Mouse (Mus musculus): ENCODE data around the gene Mgarp.
A peak's percentile ranks its signal among the peaks of the same experiment; 100 is the strongest.
"Not testable (repeated sequence)": the region's sequence is repeated elsewhere in the genome, so short reads cannot be mapped to it uniquely, and the experiment has no call there.

The Mgarp gene

DNA sequence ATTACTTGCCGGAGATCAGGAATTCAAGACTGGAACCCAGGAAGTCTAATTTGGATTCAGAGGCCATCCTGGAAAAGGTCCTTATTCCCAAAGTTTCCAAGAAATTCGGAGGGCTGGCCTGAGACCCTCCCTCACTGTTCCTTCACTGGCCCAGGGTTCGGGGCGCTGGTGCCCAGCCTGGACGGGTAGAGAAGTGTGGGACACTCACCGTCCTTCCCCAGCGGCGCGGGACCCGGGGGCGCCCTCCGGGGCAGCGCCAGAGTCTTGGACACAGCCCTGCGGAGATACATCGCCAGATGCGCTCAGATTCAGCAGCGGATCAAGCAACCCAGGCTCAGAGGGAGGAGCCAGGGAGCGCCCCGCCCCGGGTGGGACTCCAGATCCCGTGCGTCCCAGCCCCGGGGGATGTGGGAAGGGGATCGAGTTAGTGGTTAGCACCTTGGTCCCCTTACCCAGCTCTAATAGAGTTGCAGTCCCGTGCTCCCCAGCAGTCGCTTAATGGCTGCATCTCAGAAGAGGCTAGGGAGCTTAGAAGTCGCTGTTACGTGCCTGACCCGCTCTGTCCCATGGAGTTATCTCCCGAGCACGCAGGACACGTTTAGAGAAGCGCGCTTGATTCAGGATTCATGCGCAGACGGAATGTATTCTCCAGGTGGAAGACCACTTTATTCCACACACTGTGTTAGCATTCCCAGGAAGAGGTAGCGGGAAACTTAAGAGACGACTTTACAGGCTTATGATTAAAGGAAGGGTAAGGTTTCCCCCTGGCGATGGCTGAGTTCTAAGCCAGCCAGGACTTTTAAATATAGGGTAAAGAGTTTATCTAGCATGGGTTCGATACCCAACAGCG lies at the start of gene Mgarp:
Mgarp (minus strand) TSS at position 520 of the 850 bp plus-strand sequence.
- no peak for DNase-seq (ENCODE audit: low spot score in 2 of 2)

- DNase-seq (ENCODE audit: low spot score in 2 of 2) = no peak
Observed at GRCm38 (mm10) chr3:51434871-51435595, 38.5 kb upstream of the Mgarp start.

- DNase-seq (ENCODE audit: low spot score in 2 of 2) = not testable (repeated sequence)
Observed at GRCm38 (mm10) chr3:51434364-51434763, 37.8 kb upstream of the Mgarp start.

GRCm38 (mm10) chr3:51425394-51425793 lies 28.9 kb upstream of the Mgarp start:
- DNase-seq (ENCODE audit: low spot score in 2 of 2) = no peak

- DNase-seq (ENCODE audit: low spot score in 2 of 2) = no peak
Observed at GRCm38 (mm10) chr3:51421921-51422320, 25.4 kb upstream of the Mgarp start.

DNA sequence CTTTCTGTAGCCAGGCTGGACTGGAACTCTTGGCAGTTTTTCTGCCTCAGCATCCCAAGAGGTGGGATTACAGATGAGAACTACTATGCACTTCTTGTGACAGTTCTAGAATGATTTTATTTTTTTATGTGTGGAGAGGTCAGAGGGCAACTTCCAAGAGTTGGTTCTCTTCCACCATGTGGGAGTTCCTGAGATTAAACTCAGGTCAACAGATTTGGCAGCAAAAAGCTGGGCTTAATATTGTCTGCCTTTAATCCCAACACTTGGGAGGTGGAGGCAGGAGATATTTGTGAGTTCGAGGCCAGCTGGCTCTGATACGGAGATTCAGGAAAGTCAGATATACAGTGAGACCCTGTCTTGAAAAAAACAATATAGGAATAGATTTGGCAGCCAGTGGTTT lies 21.4 kb upstream of the Mgarp start:
- no peak for DNase-seq (ENCODE audit: low spot score in 2 of 2)

GRCm38 (mm10) chr3:51417485-51417884 lies 20.9 kb upstream of the Mgarp start:
- DNase-seq (ENCODE audit: low spot score in 2 of 2) = no peak

GRCm38 (mm10) chr3:51417135-51417458 lies 20.6 kb upstream of the Mgarp start:
- no peak for DNase-seq (ENCODE audit: low spot score in 2 of 2)

GRCm38 (mm10) chr3:51416364-51417134 lies 20.0 kb upstream of the Mgarp start:
- DNase-seq (ENCODE audit: low spot score in 2 of 2) = peak in 1 of 2 experiments; percentile 29

GRCm38 (mm10) chr3:51416073-51416363 lies 19.5 kb upstream of the Mgarp start:
- DNase-seq (ENCODE audit: low spot score in 2 of 2) = no peak

DNA sequence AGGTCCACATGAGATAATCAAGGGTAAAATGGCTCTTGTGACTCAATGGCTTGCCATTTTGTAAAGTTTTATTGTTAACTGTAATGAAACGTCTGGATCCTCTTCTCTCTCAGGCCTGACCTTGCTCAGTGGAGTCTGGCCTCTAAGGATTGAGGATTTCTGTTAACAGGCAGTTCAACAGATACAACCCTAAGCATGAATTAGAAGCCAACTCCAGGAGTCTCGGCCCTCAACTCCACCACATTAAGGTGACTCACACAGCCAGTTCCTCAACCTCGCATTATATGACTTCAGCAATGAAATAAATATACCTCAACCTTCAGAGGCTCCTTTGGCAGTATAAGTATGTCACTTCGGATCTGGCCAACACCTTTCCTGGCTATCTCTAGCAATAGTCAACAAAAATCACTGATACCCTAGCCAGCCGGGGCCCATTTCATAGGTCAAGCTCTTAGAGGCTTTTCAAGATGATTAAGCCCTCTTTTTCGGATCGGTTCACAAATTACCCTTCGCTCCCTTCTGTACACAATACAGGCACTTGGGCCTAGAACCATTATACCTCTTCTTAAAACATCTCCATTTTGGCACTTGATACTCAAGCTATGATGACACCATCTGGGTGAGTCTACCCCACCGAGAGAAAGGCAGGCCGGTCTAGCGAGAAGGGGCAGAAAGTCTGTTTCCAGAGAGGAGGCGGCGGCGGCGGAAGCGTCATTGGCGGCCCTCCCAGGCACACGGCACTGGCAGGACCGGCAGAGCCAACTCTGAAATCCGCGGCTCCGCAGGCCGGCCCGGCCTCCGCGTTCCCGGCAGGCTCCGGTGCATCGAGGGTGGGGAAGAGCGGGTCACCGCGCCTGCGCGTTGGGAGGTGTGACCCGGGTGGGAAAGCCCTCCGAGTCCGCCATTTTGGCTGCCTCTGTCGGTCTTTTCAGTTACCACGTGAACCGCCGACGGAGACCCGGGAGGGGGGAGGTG lies 18.8 kb upstream of the Mgarp start, which contains the start of gene Naa15:
Naa15 (plus strand) TSS at position 51 of the 975 bp plus-strand sequence.
- peak; percentile 88 to 94 for DNase-seq (ENCODE audit: low spot score in 2 of 2)

DNA sequence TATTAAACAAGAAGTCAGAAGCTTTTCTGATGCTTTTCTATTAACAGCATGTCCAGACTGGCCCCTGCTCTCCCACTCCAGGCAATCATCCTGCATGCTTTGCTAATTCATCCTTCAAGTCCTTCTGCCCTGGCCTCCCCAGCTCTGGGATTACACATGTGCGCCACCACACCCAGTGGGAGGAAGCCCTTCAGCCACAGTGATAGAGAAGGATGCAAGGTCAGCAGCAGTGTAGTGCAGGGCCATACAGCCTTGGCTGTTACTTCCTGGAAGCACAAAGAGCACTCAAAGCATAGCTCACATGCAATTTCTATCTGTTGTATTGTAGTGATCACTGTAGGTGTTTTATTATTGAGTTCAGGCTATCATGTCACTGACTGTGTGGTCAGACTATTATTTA lies 16.7 kb upstream of the Mgarp start:
- DNase-seq (ENCODE audit: low spot score in 2 of 2) = no peak

GRCm38 (mm10) chr3:51412457-51412856 lies 15.9 kb upstream of the Mgarp start:
- no peak for DNase-seq (ENCODE audit: low spot score in 2 of 2)

GRCm38 (mm10) chr3:51408561-51409183 lies 12.1 kb upstream of the Mgarp start, which contains the start of gene Ndufc1:
TSS of gene Ndufc1 (minus strand) at chr3:51408988.
- DNase-seq (ENCODE audit: low spot score in 2 of 2) = peak; percentile 75 to 97

GRCm38 (mm10) chr3:51407870-51408560 lies 11.5 kb upstream of the Mgarp start:
- DNase-seq (ENCODE audit: low spot score in 2 of 2) = peak in 1 of 2 experiments; percentile 18

DNA sequence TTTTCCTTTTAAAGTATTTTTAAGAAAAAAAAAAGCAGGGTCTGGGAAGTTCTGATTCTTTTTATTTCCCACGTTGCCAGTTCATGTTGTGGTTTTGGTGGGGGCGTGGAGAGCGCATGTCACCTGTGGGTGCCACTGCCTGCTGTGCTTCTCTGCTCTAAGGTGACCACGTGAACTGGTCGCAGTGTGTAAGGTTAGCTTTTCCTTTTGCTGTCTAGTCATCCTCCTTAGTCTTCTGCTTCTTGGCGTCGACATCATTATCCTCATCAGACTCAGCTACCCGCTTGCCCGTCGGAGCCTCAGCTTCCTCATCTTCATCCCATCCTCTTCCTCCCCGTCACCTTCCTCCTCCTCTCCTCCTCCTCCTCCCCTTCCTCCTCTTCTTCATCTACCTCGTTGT lies 6.1 kb upstream of the Mgarp start:
- no peak for DNase-seq (ENCODE audit: low spot score in 2 of 2)

DNA sequence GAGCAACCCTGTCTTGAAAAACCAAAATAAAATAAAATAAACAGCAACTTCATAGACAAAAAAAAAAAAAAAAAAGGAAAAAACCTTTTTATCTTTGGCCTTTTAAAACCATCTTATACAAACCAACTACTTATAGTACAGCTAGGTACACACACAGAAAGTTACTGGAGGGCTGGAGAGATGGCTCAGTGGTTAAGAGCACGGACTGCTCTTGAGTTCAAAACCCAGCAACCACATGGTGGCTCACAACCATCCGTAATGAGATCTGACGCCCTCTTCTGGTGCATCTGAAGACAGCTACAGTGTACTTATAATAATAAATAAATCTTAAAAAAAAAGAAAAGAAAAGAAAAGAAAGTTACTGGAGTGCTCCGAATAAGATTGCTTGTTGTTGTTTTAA lies 5.5 kb upstream of the Mgarp start:
- not testable (repeated sequence) for DNase-seq (ENCODE audit: low spot score in 2 of 2)

- DNase-seq (ENCODE audit: low spot score in 2 of 2) = no peak
Observed at GRCm38 (mm10) chr3:51400682-51401081, 4.1 kb upstream of the Mgarp start.

DNA sequence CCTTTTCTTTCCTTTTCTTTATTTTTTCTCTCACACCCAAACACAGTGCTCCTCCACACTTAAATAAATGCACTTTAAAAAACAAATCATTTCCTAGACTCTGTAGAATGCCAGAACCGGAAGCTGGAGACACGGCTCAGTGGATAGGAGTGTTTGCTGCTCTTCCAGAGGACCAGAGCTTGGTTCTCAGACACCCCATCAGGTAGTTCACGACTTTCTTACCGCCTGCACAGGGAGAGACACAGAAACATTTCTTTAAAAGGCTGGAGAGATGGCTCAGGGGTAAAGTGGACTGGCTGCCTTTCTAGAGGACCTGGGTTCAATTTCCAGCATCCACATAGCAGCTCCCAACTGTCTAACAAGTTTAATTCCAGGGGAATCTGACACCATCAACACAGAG lies 3.0 kb upstream of the Mgarp start:
- no peak for DNase-seq (ENCODE audit: low spot score in 2 of 2)

DNA sequence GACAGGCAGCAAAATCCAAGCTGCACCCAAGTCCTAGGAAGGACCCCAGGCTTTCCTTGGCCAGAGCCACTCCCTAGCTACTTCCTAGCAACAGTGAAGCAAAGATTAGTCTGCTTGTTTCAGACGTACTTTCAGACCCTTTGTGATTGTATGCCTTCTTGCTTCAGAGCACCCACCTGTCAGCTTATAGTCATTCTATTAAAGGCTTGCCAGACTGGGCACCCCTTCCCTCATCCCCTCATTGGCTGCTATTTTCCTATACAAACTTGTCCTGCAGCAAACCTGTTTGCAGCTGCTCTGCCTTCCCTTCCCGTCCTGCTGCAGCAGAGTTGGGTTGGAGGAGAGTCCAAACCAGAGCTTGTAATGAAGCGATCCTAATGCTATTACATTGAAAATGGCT lies 2.1 kb upstream of the Mgarp start:
- no peak for DNase-seq (ENCODE audit: low spot score in 2 of 2)
